Mouse (Mus musculus) embryonic facial prominence, embryonic 13.5 days (tissue): ENCODE data around the gene Ccr2. TPM values are rescaled to one million over a fixed set of nuclear protein-coding genes. Genes with fewer than 3 reads are reported as not detected.
"Not testable (repeated sequence)": the region's sequence is repeated elsewhere in the genome, so short reads cannot be mapped to it uniquely, and the experiment has no call there.

Experiments used
- ATAC-seq: fragments of 200-750 bp; cut with Nextera tagmentation; 2 replicates; pipeline ENCODE4 v1.8.0; 2017; ENCODE audit warnings: low read depth; ENCODE audit not compliant: insufficient number of reproducible peaks, insufficient read depth, low FRiP score, low TSS enrichment
- H3K27ac ChIP-seq: fragments of 300-500 bp; sonication (generic); 2 replicates; pipeline ENCODE4 v1.5.1; 2015; ENCODE audit warnings: moderate library complexity, mild to moderate bottlenecking, inconsistent platforms
- H3K27me3 ChIP-seq: fragments of 300-500 bp; sonication (generic); 2 replicates; pipeline ENCODE4 v1.6.1; 2015; ENCODE audit warnings: mild to moderate bottlenecking, inconsistent platforms
- H3K36me3 ChIP-seq: fragments of 300-500 bp; sonication (generic); 2 replicates; pipeline ENCODE4 v1.6.1; 2015; ENCODE audit warnings: mild to moderate bottlenecking, inconsistent platforms
- H3K4me1 ChIP-seq: fragments of 300-500 bp; sonication (generic); 2 replicates; pipeline ENCODE4 v1.6.1; 2015; ENCODE audit warnings: inconsistent platforms
- H3K4me2 ChIP-seq: fragments of 300-500 bp; sonication (generic); 2 replicates; pipeline ENCODE4 v1.6.1; 2015; ENCODE audit warnings: moderate library complexity, mild to moderate bottlenecking, inconsistent platforms
- H3K4me3 ChIP-seq: fragments of 300-500 bp; sonication (generic); 2 replicates; pipeline ENCODE4 v1.5.1; 2015; ENCODE audit warnings: mild to moderate bottlenecking, inconsistent platforms
- H3K9ac ChIP-seq: fragments of 300-500 bp; sonication (generic); 2 replicates; pipeline ENCODE4 v1.6.1; 2015; ENCODE audit warnings: mild to moderate bottlenecking, inconsistent platforms
- H3K9me3 ChIP-seq: fragments of 300-500 bp; sonication (generic); 2 replicates; pipeline ENCODE4 v1.6.1; 2016; ENCODE audit warnings: inconsistent platforms
- WGBS: fragments of 180-500 bp; shearing (Covaris S2); methylation state at CpG from one replicate; pipeline ENCODE4 v1.1.7; 2015; ENCODE audit warnings: mixed read lengths; 5-methylcytosine and 5-hydroxymethylcytosine counted together
- polyA plus RNA-seq: library from polyadenylated mRNA; unstranded; fragments of >200 nt; fragmentation: Nextera tagmentation; extraction: Ambion mirVana; gene quantifications from 2 replicates; pipeline ENCODE4 v1.2.1, GENCODE M21; 2015

Gene Ccr2
- polyA plus RNA-seq, 1 experiment from 2014 or later = 2.0 TPM

GRCm38 (mm10) chr9:124126373-124126772, 24.6 kb downstream of the Ccr2 start:
- Histone ChIP-seq H3K9ac (no peak overlapping the region), H3K27ac (no peak overlapping the region)
- 45% methylated on average over 5 of the region's 5 CpGs for WGBS

GRCm38 (mm10) chr9:124127412-124127811, 25.7 kb downstream of the Ccr2 start:
- no peak overlapping the region for H3K9ac ChIP-seq
- no peak overlapping the region for H3K4me2 ChIP-seq
- ATAC-seq = no peak
- H3K36me3 ChIP-seq = no peaks in the 10 kb centered on the region
- H3K9me3 ChIP-seq = no peaks in the 10 kb centered on the region
- H3K27me3 ChIP-seq = no peaks in the 10 kb centered on the region
- WGBS = 65% methylated on average over 4 of the region's 4 CpGs
- H3K27ac ChIP-seq = no peak overlapping the region
- H3K4me1 ChIP-seq = no peaks in the 10 kb centered on the region
- H3K4me3 ChIP-seq = no peak overlapping the region

More at GRCm38 (mm10) chr9:124126373-124126772, 24.6 kb downstream of the Ccr2 start:
- no peaks in the 10 kb centered on the region for H3K36me3 ChIP-seq
- no peak for ATAC-seq
- H3K4me2 ChIP-seq = no peak overlapping the region
- no peaks in the 10 kb centered on the region for H3K9me3 ChIP-seq
- H3K4me3 ChIP-seq = no peak overlapping the region
- no peaks in the 10 kb centered on the region for H3K4me1 ChIP-seq
- H3K27me3 ChIP-seq = no peaks in the 10 kb centered on the region

- H3K9me3 ChIP-seq = no peaks in the 10 kb centered on the region
- no peaks in the 10 kb centered on the region for H3K27me3 ChIP-seq
- no peak overlapping the region for H3K27ac ChIP-seq
- H3K4me2 ChIP-seq = no peak overlapping the region
- no peak overlapping the region for H3K4me3 ChIP-seq
- H3K4me1 ChIP-seq = no peaks in the 10 kb centered on the region
- 0% methylated on average over 1 of the region's 1 CpGs for WGBS
- no peaks in the 10 kb centered on the region for H3K36me3 ChIP-seq
- H3K9ac ChIP-seq = no peak overlapping the region
- ATAC-seq = no peak
Measured at GRCm38 (mm10) chr9:124128379-124128778, 26.6 kb downstream of the Ccr2 start.

- not testable (repeated sequence) for H3K36me3 ChIP-seq, H3K4me1 ChIP-seq, H3K27me3 ChIP-seq, H3K4me2 ChIP-seq, ATAC-seq, H3K9me3 ChIP-seq, H3K9ac ChIP-seq, H3K4me3 ChIP-seq, H3K27ac ChIP-seq
- WGBS = 71% methylated on average over 2 of the region's 2 CpGs
Measured at GRCm38 (mm10) chr9:124132899-124133298, 31.1 kb downstream of the Ccr2 start.

- not testable (repeated sequence) for H3K4me3 ChIP-seq, H3K4me2 ChIP-seq, ATAC-seq, H3K27me3 ChIP-seq, H3K9ac ChIP-seq, H3K9me3 ChIP-seq, H3K4me1 ChIP-seq, H3K27ac ChIP-seq, H3K36me3 ChIP-seq
- 85% methylated on average over 1 of the region's 1 CpGs for WGBS
Measured at GRCm38 (mm10) chr9:124134919-124135318, 33.2 kb downstream of the Ccr2 start.

- no peaks in the 10 kb centered on the region for H3K27me3 ChIP-seq
- H3K27ac ChIP-seq = no peak overlapping the region
- no peak overlapping the region for H3K4me2 ChIP-seq
- 64% methylated on average over 11 of the region's 11 CpGs for WGBS
- H3K4me3 ChIP-seq = no peak overlapping the region
- H3K36me3 ChIP-seq = no peaks in the 10 kb centered on the region
- no peaks in the 10 kb centered on the region for H3K9me3 ChIP-seq
- no peak for ATAC-seq
- H3K4me1 ChIP-seq = no peaks in the 10 kb centered on the region
- no peak overlapping the region for H3K9ac ChIP-seq
Measured at GRCm38 (mm10) chr9:124137619-124138018, 35.9 kb downstream of the Ccr2 start.

- Histone ChIP-seq H3K4me2 (no peak overlapping the region), H3K9me3 (no peaks in the 10 kb centered on the region), H3K9ac (no peak overlapping the region), H3K27ac (no peak overlapping the region), H3K27me3 (no peaks in the 10 kb centered on the region), H3K36me3 (no peaks in the 10 kb centered on the region), H3K4me1 (no peaks in the 10 kb centered on the region), H3K4me3 (no peak overlapping the region)
- 47% methylated on average over 4 of the region's 4 CpGs for WGBS
- no peak for ATAC-seq
Measured at GRCm38 (mm10) chr9:124138055-124138775, 36.5 kb downstream of the Ccr2 start.

GRCm38 (mm10) chr9:124143678-124144077, 41.9 kb downstream of the Ccr2 start:
- Histone ChIP-seq H3K27me3 (no peaks in the 10 kb centered on the region), H3K27ac (no peak overlapping the region), H3K4me3 (no peak overlapping the region), H3K9ac (no peak overlapping the region), H3K9me3 (no peaks in the 10 kb centered on the region), H3K36me3 (no peaks in the 10 kb centered on the region), H3K4me1 (no peaks in the 10 kb centered on the region), H3K4me2 (no peak overlapping the region)
- WGBS = 74% methylated on average over 1 of the region's 1 CpGs
- no peak for ATAC-seq

- H3K9me3 ChIP-seq = no peaks in the 10 kb centered on the region
- H3K4me1 ChIP-seq = no peaks in the 10 kb centered on the region
- H3K36me3 ChIP-seq = no peaks in the 10 kb centered on the region
- H3K9ac ChIP-seq = no peak overlapping the region
- H3K27ac ChIP-seq = no peak overlapping the region
- ATAC-seq = no peak
- H3K4me2 ChIP-seq = no peak overlapping the region
- no peaks in the 10 kb centered on the region for H3K27me3 ChIP-seq
- H3K4me3 ChIP-seq = no peak overlapping the region
Measured at GRCm38 (mm10) chr9:124146307-124146706, 44.6 kb downstream of the Ccr2 start.

Other genes starting within 250 kb of the Ccr2 start
- not detected in 2 replicates for gene Xcr1, start 239.9 kb upstream of the Ccr2 start, polyA plus RNA-seq
- 1.9 and 2.2 TPM in 2 replicates for gene Ccr1, start 133.3 kb upstream of the Ccr2 start, polyA plus RNA-seq
- gene Ccr1l1, start 123.5 kb upstream of the Ccr2 start, polyA plus RNA-seq = not detected in 2 replicates
- 0.06 and 0.10 TPM in 2 replicates for gene Ccr3, start 80.0 kb upstream of the Ccr2 start, polyA plus RNA-seq
- gene Ccr5, start 19.6 kb downstream of the Ccr2 start, polyA plus RNA-seq = 0.51 and 1.3 TPM in 2 replicates
- 6.3 and 8.4 TPM in 2 replicates for gene 2010315B03Rik, start 210.7 kb downstream of the Ccr2 start, polyA plus RNA-seq